Mouse (Mus musculus): Measurements from ENCODE around the gene 5730596B20Rik.
A peak's percentile ranks its signal among the peaks of the same experiment; 100 is the strongest.

GRCm38 (mm10) chr6:52204050-52204752, 26.9 kb downstream of the 5730596B20Rik start, which contains the start of gene Hoxa5:
- TF ChIP-seq EP300 (IDR thresholded peaks at IDR 0.05; ENCODE audit: low read depth) (no peak), CTCF (IDR thresholded peaks at IDR 0.05; ENCODE audit: low read depth) (peak; percentile 79)
